Mouse (Mus musculus): ENCODE data around the gene Grik3. TPM values are rescaled to one million over a fixed set of nuclear protein-coding genes. Genes with fewer than 3 reads are reported as not detected.
A peak's percentile ranks its signal among the peaks of the same experiment; 100 is the strongest.

The Grik3 gene
- total RNA-seq, 1 experiment, result 9.8 TPM

GRCm38 (mm10) chr4:125485416-125486239, 4.9 kb upstream of the Grik3 start:
- Histone ChIP-seq H3K27ac (ENCODE audit: insufficient read depth, low read depth, low read length, poor library complexity, severe bottlenecking) (no peak overlapping the region), H3K9me3 (ENCODE audit: control insufficient read depth, insufficient read depth, low read depth, low read length) (no peaks in the 10 kb centered on the region), H3K36me3 (ENCODE audit: control insufficient read depth, insufficient read depth, low read length, poor library complexity, severe bottlenecking) (no peaks in the 10 kb centered on the region), H3K4me1 (ENCODE audit: control insufficient read depth in 2 of 2, insufficient read depth in 2 of 2, low read length in 2 of 2, poor library complexity in 1 of 2) (peaks cover 5 to 28% of the 10 kb centered on the region in 2 experiments), H3K4me3 (ENCODE audit: insufficient read depth in 1 of 2, low read depth in 1 of 2, low read length in 2 of 2, poor library complexity in 1 of 2, severe bottlenecking in 1 of 2) (no peak overlapping the region), H3K9ac (ENCODE audit: insufficient read depth, low read depth, low read length, poor library complexity, severe bottlenecking) (no peak overlapping the region)
- DNase-seq (ENCODE audit: low read depth, low spot score), result no peak
- in situ Hi-C loops (cut with MboI; ENCODE audit: low sequenced_read_pairs in 2 of 2, unreplicated experiment in 2 of 2), result no loop called here
- TF ChIP-seq ZC3H11A (IDR thresholded peaks at IDR 0.05; ENCODE audit: borderline replicate concordance, low read depth, low read length) (no peak), CHD2 (IDR thresholded peaks at IDR 0.05; ENCODE audit: low read depth, low read length) (no peak), HCFC1 (IDR thresholded peaks at IDR 0.05; ENCODE audit: borderline replicate concordance, insufficient read depth, low read length) (no peak), MAFK (IDR thresholded peaks at IDR 0.05; ENCODE audit: insufficient read depth, low read depth, low read length) (no peak), ZNF384 (IDR thresholded peaks at IDR 0.05; ENCODE audit: low read depth, low read length) (no peak)

- Histone ChIP-seq H3K4me1 (ENCODE audit: control insufficient read depth in 2 of 2, insufficient read depth in 2 of 2, low read length in 2 of 2, poor library complexity in 1 of 2) (peaks cover 5 to 26% of the 10 kb centered on the region in 2 experiments), H3K4me3 (ENCODE audit: insufficient read depth in 1 of 2, low read depth in 1 of 2, low read length in 2 of 2, poor library complexity in 1 of 2, severe bottlenecking in 1 of 2) (no peak overlapping the region), H3K27ac (ENCODE audit: insufficient read depth, low read depth, low read length, poor library complexity, severe bottlenecking) (no peak overlapping the region), H3K36me3 (ENCODE audit: control insufficient read depth, insufficient read depth, low read length, poor library complexity, severe bottlenecking) (no peaks in the 10 kb centered on the region), H3K9me3 (ENCODE audit: control insufficient read depth, insufficient read depth, low read depth, low read length) (no peaks in the 10 kb centered on the region), H3K9ac (ENCODE audit: insufficient read depth, low read depth, low read length, poor library complexity, severe bottlenecking) (no peak overlapping the region)
- in situ Hi-C loops (cut with MboI; ENCODE audit: low sequenced_read_pairs in 2 of 2, unreplicated experiment in 2 of 2), result no loop called here
- no peak for TF ChIP-seq ZC3H11A (IDR thresholded peaks at IDR 0.05; ENCODE audit: borderline replicate concordance, low read depth, low read length)
- TF ChIP-seq MAFK (IDR thresholded peaks at IDR 0.05; ENCODE audit: insufficient read depth, low read depth, low read length), result no peak
- TF ChIP-seq ZNF384 (IDR thresholded peaks at IDR 0.05; ENCODE audit: low read depth, low read length), result no peak
- no peak for TF ChIP-seq CHD2 (IDR thresholded peaks at IDR 0.05; ENCODE audit: low read depth, low read length)
- no peak for TF ChIP-seq HCFC1 (IDR thresholded peaks at IDR 0.05; ENCODE audit: borderline replicate concordance, insufficient read depth, low read length)
- no peak for DNase-seq (ENCODE audit: low read depth, low spot score)
Measured at GRCm38 (mm10) chr4:125486616-125487015, 3.9 kb upstream of the Grik3 start.

- TF ChIP-seq MAFK (IDR thresholded peaks at IDR 0.05; ENCODE audit: insufficient read depth, low read depth, low read length), result no peak
- TF ChIP-seq HCFC1 (IDR thresholded peaks at IDR 0.05; ENCODE audit: borderline replicate concordance, insufficient read depth, low read length), result no peak
- no peak for TF ChIP-seq ZNF384 (IDR thresholded peaks at IDR 0.05; ENCODE audit: low read depth, low read length)
- no peak for TF ChIP-seq CHD2 (IDR thresholded peaks at IDR 0.05; ENCODE audit: low read depth, low read length)
- H3K9ac ChIP-seq (ENCODE audit: insufficient read depth, low read depth, low read length, poor library complexity, severe bottlenecking), result no peak overlapping the region
- H3K27ac ChIP-seq (ENCODE audit: insufficient read depth, low read depth, low read length, poor library complexity, severe bottlenecking), result no peak overlapping the region
- H3K4me1 ChIP-seq (ENCODE audit: control insufficient read depth in 2 of 2, insufficient read depth in 2 of 2, low read length in 2 of 2, poor library complexity in 1 of 2), result peaks cover 5 to 26% of the 10 kb centered on the region in 2 experiments
- in situ Hi-C loops (cut with MboI; ENCODE audit: low sequenced_read_pairs in 2 of 2, unreplicated experiment in 2 of 2), result no loop called here
- no peak overlapping the region for H3K4me3 ChIP-seq (ENCODE audit: insufficient read depth in 1 of 2, low read depth in 1 of 2, low read length in 2 of 2, poor library complexity in 1 of 2, severe bottlenecking in 1 of 2)
- no peak for DNase-seq (ENCODE audit: low read depth, low spot score)
- no peaks in the 10 kb centered on the region for H3K9me3 ChIP-seq (ENCODE audit: control insufficient read depth, insufficient read depth, low read depth, low read length)
- no peaks in the 10 kb centered on the region for H3K36me3 ChIP-seq (ENCODE audit: control insufficient read depth, insufficient read depth, low read length, poor library complexity, severe bottlenecking)
Measured at GRCm38 (mm10) chr4:125487031-125487430, 3.5 kb upstream of the Grik3 start.

GRCm38 (mm10) chr4:125488796-125489637, 1.5 kb upstream of the Grik3 start:
- peak overlapping the region; percentile 80; the same call in 1 of the 2 replicates for H3K9ac ChIP-seq (ENCODE audit: insufficient read depth, low read depth, low read length, poor library complexity, severe bottlenecking)
- H3K27ac ChIP-seq (ENCODE audit: insufficient read depth, low read depth, low read length, poor library complexity, severe bottlenecking), result no peak overlapping the region
- H3K9me3 ChIP-seq (ENCODE audit: control insufficient read depth, insufficient read depth, low read depth, low read length), result no peaks in the 10 kb centered on the region
- in situ Hi-C loops (cut with MboI; ENCODE audit: low sequenced_read_pairs in 2 of 2, unreplicated experiment in 2 of 2), result no loop called here
- DNase-seq (ENCODE audit: low read depth, low spot score), result no peak
- no peaks in the 10 kb centered on the region for H3K36me3 ChIP-seq (ENCODE audit: control insufficient read depth, insufficient read depth, low read length, poor library complexity, severe bottlenecking)
- peak overlapping the region; percentile 63 to 83 for H3K4me3 ChIP-seq (ENCODE audit: insufficient read depth in 1 of 2, low read depth in 1 of 2, low read length in 2 of 2, poor library complexity in 1 of 2, severe bottlenecking in 1 of 2)
- H3K4me1 ChIP-seq (ENCODE audit: control insufficient read depth in 2 of 2, insufficient read depth in 2 of 2, low read length in 2 of 2, poor library complexity in 1 of 2), result peaks cover 6 to 37% of the 10 kb centered on the region in 2 experiments
- no peak for TF ChIP-seq HCFC1 (IDR thresholded peaks at IDR 0.05; ENCODE audit: borderline replicate concordance, insufficient read depth, low read length)
- no peak for TF ChIP-seq ZC3H11A (IDR thresholded peaks at IDR 0.05; ENCODE audit: borderline replicate concordance, low read depth, low read length)
- no peak for TF ChIP-seq MAFK (IDR thresholded peaks at IDR 0.05; ENCODE audit: insufficient read depth, low read depth, low read length)
- TF ChIP-seq CHD2 (IDR thresholded peaks at IDR 0.05; ENCODE audit: low read depth, low read length), result no peak
- TF ChIP-seq ZNF384 (IDR thresholded peaks at IDR 0.05; ENCODE audit: low read depth, low read length), result no peak
